Mouse (Mus musculus) myocyte (in vitro differentiated cells): ENCODE measurements at regions not wholly inside any gene's neighbourhood (a gene's known extent, or its start where the extent isn't known, plus 50 kb on each side); places are given as distances from the start of the nearest gene placed in this dataset.

Source experiments
- H3K27me3 ChIP-seq: one replicate; pipeline ENCODE4 v1.6.1; 2011; ENCODE audit not compliant: control insufficient read depth, insufficient read depth, insufficient read length
- H3K36me3 ChIP-seq: one replicate; pipeline ENCODE4 v1.6.1; 2011; ENCODE audit not compliant: control insufficient read depth, insufficient read depth
- H3K4me2 ChIP-seq: one replicate; pipeline ENCODE4 v1.6.1; 2011; ENCODE audit warnings: low read depth, control low read depth
- H3K4me3 ChIP-seq: one replicate; pipeline ENCODE4 v1.5.1; 2011; ENCODE audit warnings: mild to moderate bottlenecking, control low read depth, moderate library complexity
- H3K79me2 ChIP-seq: one replicate; pipeline ENCODE4 v1.6.1; 2011; ENCODE audit not compliant: control insufficient read depth, insufficient read depth
- H3ac ChIP-seq: one replicate; pipeline ENCODE4 v1.6.1; 2011; ENCODE audit not compliant: control insufficient read depth, insufficient read length
- CEBPB ChIP-seq: IDR thresholded peaks from 2 replicates; pipeline ENCODE4 v1.6.1; 2011; ENCODE audit warnings: mild to moderate bottlenecking, moderate library complexity; ENCODE audit not compliant: poor library complexity, insufficient read depth, severe bottlenecking
- E2F4 ChIP-seq: IDR thresholded peaks from one replicate; pipeline ENCODE4 v1.6.1; 2011; ENCODE audit warnings: mild to moderate bottlenecking, control low read depth, moderate library complexity; ENCODE audit not compliant: insufficient read depth
- MAX ChIP-seq: IDR thresholded peaks from one replicate; pipeline ENCODE4 v1.6.1; 2011; ENCODE audit warnings: low read depth, mild to moderate bottlenecking, control low read depth
- MYOD1 ChIP-seq, 3 experiments: IDR thresholded peaks; one replicate each; pipeline ENCODE4 v1.6.1; 2011; ENCODE audit warnings: control low read depth in 2 of 3, low read depth in 2 of 3, mild to moderate bottlenecking in 2 of 3, moderate library complexity in 1 of 3; ENCODE audit not compliant: insufficient read length in 2 of 3, control insufficient read depth in 1 of 3
- MYOG ChIP-seq, 3 experiments: IDR thresholded peaks; one replicate each; pipeline ENCODE4 v1.6.1; 2011; ENCODE audit warnings: control low read depth in 2 of 3, low read depth in 2 of 3, mild to moderate bottlenecking in 2 of 3; ENCODE audit not compliant: insufficient read length in 2 of 3, control insufficient read depth in 1 of 3, insufficient read depth in 1 of 3
- POLR2A ChIP-seq: IDR thresholded peaks from one replicate; pipeline ENCODE4 v1.6.1; 2011; ENCODE audit warnings: low read depth, mild to moderate bottlenecking, control low read depth, moderate library complexity; ENCODE audit not compliant: insufficient read length
- POLR2AphosphoS2 ChIP-seq: IDR thresholded peaks from one replicate; pipeline ENCODE4 v1.6.1; 2011; ENCODE audit warnings: low read depth, control low read depth; ENCODE audit not compliant: insufficient read length
- REST ChIP-seq: IDR thresholded peaks from one replicate; pipeline ENCODE4 v1.6.1; 2011; ENCODE audit warnings: mild to moderate bottlenecking, control low read depth, moderate library complexity; ENCODE audit not compliant: insufficient read depth, insufficient read length
- SRF ChIP-seq: IDR thresholded peaks from one replicate; pipeline ENCODE4 v1.6.1; 2011; ENCODE audit warnings: low read depth; ENCODE audit not compliant: control insufficient read depth, insufficient read length
- TCF12 ChIP-seq: IDR thresholded peaks from one replicate; pipeline ENCODE4 v1.6.1; 2011; ENCODE audit warnings: mild to moderate bottlenecking, control low read depth; ENCODE audit not compliant: poor library complexity, insufficient read depth, severe bottlenecking
- TCF3 ChIP-seq: IDR thresholded peaks from one replicate; pipeline ENCODE4 v1.6.1; 2011; ENCODE audit warnings: low read depth, control low read depth; ENCODE audit not compliant: insufficient read length
- USF1 ChIP-seq: IDR thresholded peaks from one replicate; pipeline ENCODE4 v1.6.1; 2011; ENCODE audit warnings: low read depth, mild to moderate bottlenecking, control low read depth, moderate library complexity

DNA sequence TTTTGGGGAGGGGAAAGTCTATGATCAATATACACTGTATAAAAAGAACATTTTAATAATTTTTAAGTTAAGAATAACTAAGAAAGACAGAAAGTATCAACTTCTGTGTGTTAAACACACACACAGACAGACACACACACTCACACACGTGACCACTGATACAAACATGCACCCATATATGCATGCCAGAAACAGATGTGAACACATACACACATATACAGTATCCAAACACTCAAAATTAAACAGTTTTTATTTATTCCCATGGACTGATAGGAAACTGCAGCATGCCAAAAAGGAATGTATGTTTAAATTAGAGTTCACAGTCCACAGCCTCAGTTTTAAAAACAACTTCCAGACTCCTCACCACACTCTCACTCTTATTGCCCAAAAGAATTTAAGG lies 203.4 kb upstream of the Tbl1x start:
- Histone ChIP-seq H3K4me2 (no peak overlapping the region), H3K4me3 (no peak overlapping the region), H3K36me3 (no peaks in the 10 kb centered on the region), H3K27me3 (no peaks in the 10 kb centered on the region), H3K79me2 (no peaks in the 10 kb centered on the region), H3ac (no peak overlapping the region)
- TF ChIP-seq MYOG (IDR thresholded peaks at IDR 0.05; ENCODE audit: control insufficient read depth in 1 of 3, insufficient read depth in 1 of 3, insufficient read length in 2 of 3, low read depth in 2 of 3) (no peak), E2F4 (no peak)

DNA sequence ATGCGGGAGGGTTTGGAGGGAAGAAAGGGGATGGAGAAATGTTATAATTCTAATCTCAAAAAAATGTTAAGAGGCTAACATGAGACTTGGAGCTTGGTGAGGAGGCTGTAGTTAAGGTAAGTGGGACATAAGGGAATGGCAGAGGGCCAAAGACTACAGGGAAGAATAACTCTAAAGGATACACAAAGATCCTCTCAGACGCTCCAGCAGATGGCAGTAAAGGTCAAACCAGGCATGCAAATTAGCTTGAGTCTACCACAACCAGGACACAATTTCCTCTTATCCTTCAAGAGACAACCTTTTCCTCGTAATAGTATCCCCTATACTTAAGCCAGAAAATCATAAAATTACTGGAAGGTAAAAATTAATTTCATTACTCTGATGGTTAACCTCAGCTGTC lies 196.4 kb upstream of the Tbl1x start:
- Histone ChIP-seq H3K4me3 (no peak overlapping the region), H3K36me3 (no peaks in the 10 kb centered on the region), H3ac (no peak overlapping the region), H3K79me2 (no peaks in the 10 kb centered on the region), H3K27me3 (no peaks in the 10 kb centered on the region), H3K4me2 (no peak overlapping the region)
- no peak for TF ChIP-seq REST
- no peak for TF ChIP-seq MYOD1 (IDR thresholded peaks at IDR 0.05; ENCODE audit: control insufficient read depth in 1 of 3, insufficient read length in 2 of 3, low read depth in 2 of 3)
- no peak for TF ChIP-seq CEBPB
- TF ChIP-seq MAX: no peak
- TF ChIP-seq POLR2AphosphoS2: no peak
- no peak for TF ChIP-seq MYOG (IDR thresholded peaks at IDR 0.05; ENCODE audit: control insufficient read depth in 1 of 3, insufficient read depth in 1 of 3, insufficient read length in 2 of 3, low read depth in 2 of 3)
- TF ChIP-seq TCF3: no peak
- no peak for TF ChIP-seq POLR2A
- TF ChIP-seq USF1: no peak
- no peak for TF ChIP-seq E2F4
- no peak for TF ChIP-seq SRF
- TF ChIP-seq TCF12: no peak

DNA sequence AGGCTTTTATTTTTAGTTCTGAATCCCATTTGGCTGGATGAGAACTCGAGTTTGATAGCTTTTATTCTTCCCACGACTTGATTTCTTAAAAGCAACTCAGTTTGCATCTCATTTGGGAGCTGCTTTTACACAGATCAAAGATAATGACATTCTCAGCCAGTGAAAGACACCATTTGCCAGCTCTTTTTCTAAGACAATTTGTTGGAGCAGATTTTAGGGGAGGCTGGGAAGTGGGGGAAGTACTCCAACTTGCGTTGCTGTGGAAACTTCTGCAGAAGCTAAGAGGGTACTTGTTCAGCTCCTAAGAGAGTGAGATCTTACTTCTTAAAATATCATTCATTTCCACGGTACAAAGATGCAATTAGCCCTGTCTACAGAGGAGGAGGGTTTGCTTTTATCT lies 187.2 kb upstream of the Tbl1x start:
- TF ChIP-seq E2F4 (no peak), TCF3 (no peak)
- H3K36me3 ChIP-seq: no peaks in the 10 kb centered on the region
- H3ac ChIP-seq: no peak overlapping the region
- no peak overlapping the region for H3K4me3 ChIP-seq
- H3K79me2 ChIP-seq: no peaks in the 10 kb centered on the region
- H3K27me3 ChIP-seq: no peaks in the 10 kb centered on the region
- H3K4me2 ChIP-seq: no peak overlapping the region

GRCm38 (mm10) chrX:77353181-77353580 lies 157.6 kb upstream of the Tbl1x start:
- H3K27me3 ChIP-seq: no peaks in the 10 kb centered on the region
- no peaks in the 10 kb centered on the region for H3K36me3 ChIP-seq
- H3ac ChIP-seq: no peak overlapping the region
- no peak for TF ChIP-seq MYOD1 (IDR thresholded peaks at IDR 0.05; ENCODE audit: control insufficient read depth in 1 of 3, insufficient read length in 2 of 3, low read depth in 2 of 3)
- TF ChIP-seq E2F4: no peak
- no peak for TF ChIP-seq POLR2A
- TF ChIP-seq CEBPB: no peak
- no peak overlapping the region for H3K4me3 ChIP-seq
- H3K4me2 ChIP-seq: no peak overlapping the region
- H3K79me2 ChIP-seq: no peaks in the 10 kb centered on the region

DNA sequence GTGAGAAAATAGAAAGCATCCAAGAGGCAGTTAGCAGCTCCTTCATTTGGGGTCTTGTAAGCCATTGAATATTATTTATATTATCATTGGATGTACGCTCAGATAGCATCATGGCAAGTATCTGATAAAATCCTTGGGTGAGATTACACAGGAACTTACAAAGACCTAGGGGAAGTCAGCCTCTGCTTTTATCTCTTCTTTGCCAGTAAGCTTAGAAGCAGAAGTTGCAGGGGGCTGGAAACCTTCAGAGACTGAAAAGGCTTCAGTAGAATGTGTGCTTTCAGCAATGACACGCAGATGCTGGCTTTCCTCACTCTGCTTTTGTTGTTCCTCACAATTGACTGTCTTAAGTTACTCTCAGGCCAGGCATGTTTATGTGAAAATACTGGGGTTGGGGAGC lies 150.3 kb upstream of the Tbl1x start:
- Histone ChIP-seq H3K27me3 (no peaks in the 10 kb centered on the region), H3K4me3 (no peak overlapping the region), H3K36me3 (no peaks in the 10 kb centered on the region), H3K79me2 (no peaks in the 10 kb centered on the region), H3ac (no peak overlapping the region), H3K4me2 (no peak overlapping the region)
- TF ChIP-seq REST (no peak), POLR2AphosphoS2 (no peak), MYOD1 (IDR thresholded peaks at IDR 0.05; ENCODE audit: control insufficient read depth in 1 of 3, insufficient read length in 2 of 3, low read depth in 2 of 3) (no peak), MYOG (IDR thresholded peaks at IDR 0.05; ENCODE audit: control insufficient read depth in 1 of 3, insufficient read depth in 1 of 3, insufficient read length in 2 of 3, low read depth in 2 of 3) (no peak), E2F4 (no peak), SRF (no peak), CEBPB (no peak), POLR2A (no peak), TCF12 (no peak), USF1 (no peak), MAX (no peak), TCF3 (no peak)

DNA sequence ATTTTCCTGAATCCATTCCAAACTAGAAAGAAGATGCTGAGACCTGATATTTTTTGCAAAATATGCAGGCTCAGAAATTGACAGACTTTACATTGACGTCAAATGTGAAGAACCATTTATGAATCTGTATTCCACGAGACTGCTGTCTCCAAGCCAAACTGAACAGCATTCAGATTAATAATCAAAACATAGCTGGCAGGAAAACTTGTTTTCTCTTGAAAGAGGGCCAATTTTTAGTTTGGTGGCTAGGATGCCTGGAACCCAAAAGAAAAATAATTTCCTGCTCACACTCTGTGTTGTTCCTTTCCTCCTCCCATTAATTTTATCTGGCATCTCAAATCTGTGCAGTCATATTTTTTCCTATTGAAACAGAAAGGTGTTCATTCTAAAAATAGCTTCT lies 149.7 kb upstream of the Tbl1x start:
- Histone ChIP-seq H3K4me3 (no peak overlapping the region), H3ac (no peak overlapping the region), H3K79me2 (no peaks in the 10 kb centered on the region), H3K27me3 (no peaks in the 10 kb centered on the region), H3K36me3 (no peaks in the 10 kb centered on the region), H3K4me2 (no peak overlapping the region)
- TF ChIP-seq SRF (no peak), MAX (no peak), REST (no peak), TCF12 (no peak), POLR2AphosphoS2 (no peak), MYOG (IDR thresholded peaks at IDR 0.05; ENCODE audit: control insufficient read depth in 1 of 3, insufficient read depth in 1 of 3, insufficient read length in 2 of 3, low read depth in 2 of 3) (no peak), POLR2A (no peak), CEBPB (no peak), USF1 (no peak), MYOD1 (IDR thresholded peaks at IDR 0.05; ENCODE audit: control insufficient read depth in 1 of 3, insufficient read length in 2 of 3, low read depth in 2 of 3) (no peak), E2F4 (no peak), TCF3 (no peak)
